Mouse (Mus musculus): Measurements from ENCODE around the gene Nr1h2. TPM values are rescaled to one million over a fixed set of nuclear protein-coding genes. Genes with fewer than 3 reads are reported as not detected.

Nr1h2 gene
- total RNA-seq, 1 experiment from 2014 or later: 180 TPM

- ATAC-seq (ENCODE audit: extremely low read depth, insufficient number of reproducible peaks, low FRiP score, poor library complexity, severe bottlenecking): peak; percentile 66
Observed at GRCm38 (mm10) chr7:44534242-44534641, 19.5 kb downstream of the Nr1h2 start.

GRCm38 (mm10) chr7:44533746-44534045 is 20.1 kb downstream of the Nr1h2 start:
- no peak for ATAC-seq (ENCODE audit: extremely low read depth, insufficient number of reproducible peaks, low FRiP score, poor library complexity, severe bottlenecking)

GRCm38 (mm10) chr7:44532918-44533745 is 20.6 kb downstream of the Nr1h2 start:
- ATAC-seq (ENCODE audit: extremely low read depth, insufficient number of reproducible peaks, low FRiP score, poor library complexity, severe bottlenecking): no peak

GRCm38 (mm10) chr7:44531946-44532732 is 21.6 kb downstream of the Nr1h2 start, which contains the start of gene Spib:
TSS of gene Spib (minus strand) at chr7:44532071.
- no peak for ATAC-seq (ENCODE audit: extremely low read depth, insufficient number of reproducible peaks, low FRiP score, poor library complexity, severe bottlenecking)

- peak; percentile 17; the same call in 1 of the 2 replicates for ATAC-seq (ENCODE audit: extremely low read depth, insufficient number of reproducible peaks, low FRiP score, poor library complexity, severe bottlenecking)
Observed at GRCm38 (mm10) chr7:44531207-44531606, 22.5 kb downstream of the Nr1h2 start.

- ATAC-seq (ENCODE audit: extremely low read depth, insufficient number of reproducible peaks, low FRiP score, poor library complexity, severe bottlenecking): no peak
Observed at GRCm38 (mm10) chr7:44530507-44530906, 23.2 kb downstream of the Nr1h2 start.

GRCm38 (mm10) chr7:44529518-44529917 is 24.2 kb downstream of the Nr1h2 start:
- no peak for ATAC-seq (ENCODE audit: extremely low read depth, insufficient number of reproducible peaks, low FRiP score, poor library complexity, severe bottlenecking)

GRCm38 (mm10) chr7:44527483-44528398 is 26.0 kb downstream of the Nr1h2 start:
- peak; percentile 61 for ATAC-seq (ENCODE audit: extremely low read depth, insufficient number of reproducible peaks, low FRiP score, poor library complexity, severe bottlenecking)

GRCm38 (mm10) chr7:44526414-44527154 is 27.2 kb downstream of the Nr1h2 start:
- ATAC-seq (ENCODE audit: extremely low read depth, insufficient number of reproducible peaks, low FRiP score, poor library complexity, severe bottlenecking): no peak

GRCm38 (mm10) chr7:44525126-44525832 is 28.5 kb downstream of the Nr1h2 start:
- no peak for ATAC-seq (ENCODE audit: extremely low read depth, insufficient number of reproducible peaks, low FRiP score, poor library complexity, severe bottlenecking)

GRCm38 (mm10) chr7:44524502-44524901 is 29.2 kb downstream of the Nr1h2 start, which contains the start of gene Mybpc2:
TSS of gene Mybpc2 (minus strand) at chr7:44524656.
- ATAC-seq (ENCODE audit: extremely low read depth, insufficient number of reproducible peaks, low FRiP score, poor library complexity, severe bottlenecking): no peak

GRCm38 (mm10) chr7:44523056-44523455 is 30.7 kb downstream of the Nr1h2 start:
- ATAC-seq (ENCODE audit: extremely low read depth, insufficient number of reproducible peaks, low FRiP score, poor library complexity, severe bottlenecking): no peak

GRCm38 (mm10) chr7:44521710-44522109 is 32.0 kb downstream of the Nr1h2 start:
- peak; percentile 67 for ATAC-seq (ENCODE audit: extremely low read depth, insufficient number of reproducible peaks, low FRiP score, poor library complexity, severe bottlenecking)

- ATAC-seq (ENCODE audit: extremely low read depth, insufficient number of reproducible peaks, low FRiP score, poor library complexity, severe bottlenecking): no peak
Observed at GRCm38 (mm10) chr7:44520990-44521389, 32.8 kb downstream of the Nr1h2 start.

GRCm38 (mm10) chr7:44519240-44519913 is 34.4 kb downstream of the Nr1h2 start:
- ATAC-seq (ENCODE audit: extremely low read depth, insufficient number of reproducible peaks, low FRiP score, poor library complexity, severe bottlenecking): no peak

GRCm38 (mm10) chr7:44507491-44507890 is 46.3 kb downstream of the Nr1h2 start:
- ATAC-seq (ENCODE audit: extremely low read depth, insufficient number of reproducible peaks, low FRiP score, poor library complexity, severe bottlenecking): no peak

GRCm38 (mm10) chr7:44501563-44502115 is 52.1 kb downstream of the Nr1h2 start:
- peak; percentile 66; the same call in 1 of the 2 replicates for ATAC-seq (ENCODE audit: extremely low read depth, insufficient number of reproducible peaks, low FRiP score, poor library complexity, severe bottlenecking)

Measured in neutrophil, adult 5-6 weeks (primary cell).